Mouse (Mus musculus): ENCODE measurements at regions not wholly inside any gene's neighbourhood (a gene's known extent, or its start where the extent isn't known, plus 50 kb on each side); places are given as distances from the start of the nearest gene placed in this dataset.

DNA sequence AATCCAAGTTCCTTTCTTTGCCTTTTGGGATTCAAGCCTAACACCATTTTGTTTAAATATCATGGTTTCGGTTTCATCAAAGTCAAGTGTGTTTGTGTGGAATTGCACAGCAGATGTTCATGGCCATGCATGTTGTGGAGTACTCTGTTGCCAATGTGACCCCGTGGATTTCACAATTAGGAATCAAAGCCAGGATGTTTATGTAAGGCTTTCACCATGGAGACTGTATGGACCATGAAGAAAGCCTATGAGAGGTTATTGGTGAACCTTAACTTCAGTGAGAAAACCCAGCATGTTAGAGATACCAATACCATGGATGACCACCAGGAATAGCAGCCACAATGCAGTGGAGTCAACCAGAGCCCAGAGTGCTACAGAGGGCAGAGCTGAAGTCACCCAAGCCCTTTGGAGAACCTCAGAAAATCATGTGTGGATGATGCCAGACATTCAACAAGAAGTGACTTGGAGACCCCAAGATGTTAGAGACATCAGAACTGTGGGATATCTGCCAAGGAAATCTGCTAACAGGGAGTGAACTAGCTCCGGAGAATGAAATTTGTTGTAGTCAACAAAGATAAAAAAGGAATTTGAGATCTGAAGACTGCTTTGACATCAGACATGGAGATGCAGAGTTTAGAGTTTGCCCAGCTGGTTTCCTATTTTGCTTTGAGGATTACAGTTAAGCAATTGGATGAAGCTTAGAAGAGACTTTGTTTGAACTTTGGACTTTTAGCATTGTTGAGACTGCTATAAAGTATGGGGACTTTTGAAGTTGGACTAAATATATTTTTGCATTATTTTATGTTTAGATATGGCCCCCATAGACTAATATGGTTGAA, 615.3 kb downstream of the Tmem182 start:
- H3K27ac ChIP-seq (ENCODE audit: low read length), result no peak overlapping the region
- no peak for ATAC-seq (ENCODE audit: insufficient number of reproducible peaks, insufficient read depth, low FRiP score, low read depth)
- 70% methylated on average over 3 of the region's 3 CpGs for WGBS

GRCm38 (mm10) chr1:41427853-41428252, 622.5 kb downstream of the Tmem182 start:
- H3K9ac ChIP-seq (replicated peaks; ENCODE audit: low read depth, low read length), result no peak overlapping the region

More for the DNA sequence above, 615.3 kb downstream of the Tmem182 start:
- Histone ChIP-seq H3K36me3 (ENCODE audit: control insufficient read depth, insufficient read depth, low read length) (no peaks in the 10 kb centered on the region), H3K27me3 (ENCODE audit: control insufficient read depth, insufficient read depth, low read length) (no peaks in the 10 kb centered on the region), H3K9me3 (ENCODE audit: control insufficient read depth, low read depth, low read length) (no peaks in the 10 kb centered on the region), H3K9ac (replicated peaks; ENCODE audit: low read depth, low read length) (no peak overlapping the region), H3K4me1 (ENCODE audit: control insufficient read depth, insufficient read depth, low read length) (no peaks in the 10 kb centered on the region), H3K4me3 (ENCODE audit: low read depth, low read length) (no peak overlapping the region), H3K4me2 (replicated peaks; ENCODE audit: low read depth, low read length) (no peak overlapping the region)

GRCm38 (mm10) chr1:41431127-41431690, 625.8 kb downstream of the Tmem182 start:
- H3K4me3 ChIP-seq (ENCODE audit: low read depth, low read length), result no peak overlapping the region
- no peak overlapping the region for H3K9ac ChIP-seq (replicated peaks; ENCODE audit: low read depth, low read length)
- H3K9me3 ChIP-seq (ENCODE audit: control insufficient read depth, low read depth, low read length), result no peaks in the 10 kb centered on the region
- no peak for ATAC-seq (ENCODE audit: insufficient number of reproducible peaks, insufficient read depth, low FRiP score, low read depth)
- no peak overlapping the region for H3K4me2 ChIP-seq (replicated peaks; ENCODE audit: low read depth, low read length)
- no peaks in the 10 kb centered on the region for H3K27me3 ChIP-seq (ENCODE audit: control insufficient read depth, insufficient read depth, low read length)
- 41% methylated on average over 7 of the region's 7 CpGs for WGBS
- H3K36me3 ChIP-seq (ENCODE audit: control insufficient read depth, insufficient read depth, low read length), result no peaks in the 10 kb centered on the region
- H3K4me1 ChIP-seq (ENCODE audit: control insufficient read depth, insufficient read depth, low read length), result no peaks in the 10 kb centered on the region
- H3K27ac ChIP-seq (ENCODE audit: low read length), result no peak overlapping the region

More at GRCm38 (mm10) chr1:41427853-41428252, 622.5 kb downstream of the Tmem182 start:
- ATAC-seq (ENCODE audit: insufficient number of reproducible peaks, insufficient read depth, low FRiP score, low read depth), result no peak
- Histone ChIP-seq H3K9me3 (ENCODE audit: control insufficient read depth, low read depth, low read length) (no peaks in the 10 kb centered on the region), H3K4me1 (ENCODE audit: control insufficient read depth, insufficient read depth, low read length) (no peaks in the 10 kb centered on the region), H3K4me2 (replicated peaks; ENCODE audit: low read depth, low read length) (no peak overlapping the region), H3K4me3 (ENCODE audit: low read depth, low read length) (no peak overlapping the region), H3K36me3 (ENCODE audit: control insufficient read depth, insufficient read depth, low read length) (no peaks in the 10 kb centered on the region), H3K27ac (ENCODE audit: low read length) (no peak overlapping the region), H3K27me3 (ENCODE audit: control insufficient read depth, insufficient read depth, low read length) (no peaks in the 10 kb centered on the region)
- 50% methylated on average over 6 of the region's 6 CpGs for WGBS

DNA sequence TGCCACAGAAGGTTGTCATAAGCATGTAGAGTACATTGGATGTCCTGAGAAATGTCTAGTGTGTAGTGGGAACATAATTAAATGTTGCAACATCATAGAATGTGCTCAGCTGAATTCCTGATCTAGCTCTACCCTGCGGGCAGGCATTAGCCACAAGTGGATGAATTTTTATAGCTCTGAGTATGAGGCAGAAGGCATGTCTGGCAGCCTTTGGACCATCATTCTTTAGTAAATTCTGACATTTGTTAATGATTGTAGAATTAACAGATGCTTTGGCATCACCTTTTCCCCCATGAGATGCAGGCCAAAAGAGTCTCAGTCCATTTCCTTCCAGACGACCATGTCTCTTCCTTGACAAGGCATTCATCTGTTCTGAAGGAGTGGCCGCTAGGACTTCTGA, 630.0 kb downstream of the Tmem182 start:
- H3K4me2 ChIP-seq (replicated peaks; ENCODE audit: low read depth, low read length), result no peak overlapping the region

DNA sequence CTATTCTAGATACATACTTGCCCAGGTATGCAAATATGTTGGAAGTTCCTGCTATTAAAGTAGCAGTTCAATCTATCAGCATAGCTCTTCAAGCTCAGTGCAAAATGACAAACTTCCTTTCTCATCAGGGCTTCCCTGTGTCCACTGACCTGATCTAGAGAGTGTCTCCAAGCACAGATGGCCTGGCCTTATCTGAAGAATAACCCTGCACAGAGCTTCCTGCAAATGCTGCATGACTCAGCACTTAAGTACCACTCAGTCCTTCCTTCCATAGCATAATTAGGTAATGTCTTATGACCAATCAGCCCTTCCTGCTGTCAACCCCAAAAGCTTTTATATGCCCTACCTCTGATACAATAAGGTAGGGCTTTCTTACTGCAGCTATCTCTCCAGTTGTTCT, 644.6 kb downstream of the Tmem182 start:
- Histone ChIP-seq H3K27ac (ENCODE audit: low read length) (no peak overlapping the region), H3K4me1 (ENCODE audit: control insufficient read depth, insufficient read depth, low read length) (no peaks in the 10 kb centered on the region), H3K4me3 (ENCODE audit: low read depth, low read length) (no peak overlapping the region), H3K4me2 (replicated peaks; ENCODE audit: low read depth, low read length) (no peak overlapping the region), H3K36me3 (ENCODE audit: control insufficient read depth, insufficient read depth, low read length) (no peaks in the 10 kb centered on the region), H3K27me3 (ENCODE audit: control insufficient read depth, insufficient read depth, low read length) (no peaks in the 10 kb centered on the region), H3K9ac (replicated peaks; ENCODE audit: low read depth, low read length) (no peak overlapping the region), H3K9me3 (ENCODE audit: control insufficient read depth, low read depth, low read length) (no peaks in the 10 kb centered on the region)
- ATAC-seq (ENCODE audit: insufficient number of reproducible peaks, insufficient read depth, low FRiP score, low read depth), result no peak

More for the DNA sequence above, 630.0 kb downstream of the Tmem182 start:
- H3K27ac ChIP-seq (ENCODE audit: low read length), result no peak overlapping the region
- H3K4me3 ChIP-seq (ENCODE audit: low read depth, low read length), result no peak overlapping the region
- no peaks in the 10 kb centered on the region for H3K9me3 ChIP-seq (ENCODE audit: control insufficient read depth, low read depth, low read length)
- H3K27me3 ChIP-seq (ENCODE audit: control insufficient read depth, insufficient read depth, low read length), result no peaks in the 10 kb centered on the region
- no peak for ATAC-seq (ENCODE audit: insufficient number of reproducible peaks, insufficient read depth, low FRiP score, low read depth)
- no peaks in the 10 kb centered on the region for H3K4me1 ChIP-seq (ENCODE audit: control insufficient read depth, insufficient read depth, low read length)
- H3K36me3 ChIP-seq (ENCODE audit: control insufficient read depth, insufficient read depth, low read length), result no peaks in the 10 kb centered on the region
- WGBS, result 83% methylated on average over 3 of the region's 3 CpGs
- no peak overlapping the region for H3K9ac ChIP-seq (replicated peaks; ENCODE audit: low read depth, low read length)

Measured in stomach, embryonic 14.5 days (tissue).